14 mouse cellular contexts compared by ENCODE assay signal in genomic region chr12:7328620-7329019, GRCm38 (mm10).
A peak's percentile ranks its signal among the peaks of the same experiment; 100 is the strongest.
DNase-seq lines count a peak whose midpoint lies in the region; ATAC-seq and TF ChIP-seq lines count a peak whose summit lies in the region.
"Had no signal": no experiment of that assay in that cellular context is flagged by ENCODE, and none has a peak within 500 bp of the region (broad histone marks: within the 10 kb centered on the region; RNA-seq: fewer than 3 reads in every experiment).

No protein-coding gene starts in this region.

- H3K27me3 ChIP-seq in forebrain, embryonic 16.5 days (replicated peaks; ENCODE audit: control insufficient read depth, insufficient read depth, low read length), result no peaks in the 10 kb centered on the region
- no peaks in the 10 kb centered on the region for H3K27me3 ChIP-seq in forebrain, embryonic 12.5 days
- no peaks in the 10 kb centered on the region for H3K27me3 ChIP-seq in midbrain, embryonic 16.5 days (ENCODE audit: control insufficient read depth, insufficient read depth, low read depth, low read length)
- H3K27me3 ChIP-seq: liver, embryonic 15.5 days; Patski had no signal

- H3K4me3 ChIP-seq in forebrain, embryonic 16.5 days (replicated peaks; ENCODE audit: low read length), result no peak overlapping the region
- no peak overlapping the region for H3K4me3 ChIP-seq in forebrain, embryonic 12.5 days (replicated peaks)
- H3K4me3 ChIP-seq in layer of hippocampus, adult 2 months, result no peak overlapping the region
- no peak overlapping the region for H3K4me3 ChIP-seq in midbrain, embryonic 16.5 days (ENCODE audit: low read depth, low read length)
- H3K4me3 ChIP-seq: liver, embryonic 15.5 days had no signal

- H3K4me1 ChIP-seq in forebrain, embryonic 16.5 days (replicated peaks; ENCODE audit: control insufficient read depth, insufficient read depth, low read length), result no peaks in the 10 kb centered on the region
- no peaks in the 10 kb centered on the region for H3K4me1 ChIP-seq in forebrain, embryonic 12.5 days
- no peaks in the 10 kb centered on the region for H3K4me1 ChIP-seq in midbrain, embryonic 16.5 days (ENCODE audit: control insufficient read depth, insufficient read depth, low read length)
- H3K4me1 ChIP-seq: liver, embryonic 15.5 days had no signal

- intact Hi-C loops in left cerebral cortex, postnatal 4 days (cut with DNase I), result no loop called here

- no peak overlapping the region for H3K9ac ChIP-seq in forebrain, embryonic 16.5 days (replicated peaks; ENCODE audit: low read depth, low read length)
- no peak overlapping the region for H3K9ac ChIP-seq in forebrain, embryonic 12.5 days
- H3K9ac ChIP-seq in midbrain, embryonic 16.5 days (ENCODE audit: low read depth, low read length), result no peak overlapping the region
- H3K9ac ChIP-seq: liver, embryonic 15.5 days had no signal

- TF ChIP-seq CTCF in layer of hippocampus, adult 2 months (conservative IDR thresholded peaks at IDR 0.05), result no peak

- H3K9me3 ChIP-seq in forebrain, embryonic 16.5 days (ENCODE audit: control insufficient read depth, low read length), result no peaks in the 10 kb centered on the region
- H3K9me3 ChIP-seq in forebrain, embryonic 12.5 days, result no peaks in the 10 kb centered on the region
- H3K9me3 ChIP-seq in midbrain, embryonic 16.5 days (replicated peaks; ENCODE audit: control insufficient read depth, low read length, poor library complexity, severe bottlenecking), result no peaks in the 10 kb centered on the region
- H3K9me3 ChIP-seq: liver, embryonic 15.5 days had no signal

- H3K4me2 ChIP-seq in forebrain, embryonic 16.5 days (ENCODE audit: low read length), result no peak overlapping the region
- H3K4me2 ChIP-seq in forebrain, embryonic 12.5 days, result no peak overlapping the region
- H3K4me2 ChIP-seq in midbrain, embryonic 16.5 days (ENCODE audit: low read length), result no peak overlapping the region
- H3K4me2 ChIP-seq: liver, embryonic 15.5 days had no signal

- 0 out of 2 replicates have a peak, but pooled peaks have one; percentile 49 for ATAC-seq in forebrain, embryonic 16.5 days
- no peak for ATAC-seq in forebrain, embryonic 12.5 days (ENCODE audit: low FRiP score)
- no peak for ATAC-seq in midbrain, embryonic 16.5 days
- ATAC-seq: hindbrain, embryonic 16.5 days; Patski had no signal

- no peaks in the 10 kb centered on the region for H3K36me3 ChIP-seq in forebrain, embryonic 16.5 days (ENCODE audit: control insufficient read depth, insufficient read depth)
- no peaks in the 10 kb centered on the region for H3K36me3 ChIP-seq in forebrain, embryonic 12.5 days (replicated peaks)
- H3K36me3 ChIP-seq in midbrain, embryonic 16.5 days (ENCODE audit: control insufficient read depth, insufficient read depth, low read length), result no peaks in the 10 kb centered on the region
- H3K36me3 ChIP-seq: liver, embryonic 15.5 days had no signal

- peak; percentile 47 for DNase-seq in brain, embryonic 18.5 days (ENCODE audit: low read depth, low spot score)
- DNase-seq in layer of hippocampus, adult 2 months (ENCODE audit: low spot score in 2 of 2), result peak; percentile 26 to 54
- peak; percentile 67 for DNase-seq in left cerebral cortex, postnatal 4 days
- no peak for DNase-seq in thymus, postnatal 25 days
- DNase-seq in thymus, postnatal 10 days (ENCODE audit: low spot score in 2 of 2), result no peak
- DNase-seq: adrenal gland, adult 8-10 months; gastrocnemius, postnatal 25 days had no signal

- H3K27ac ChIP-seq in forebrain, embryonic 16.5 days (ENCODE audit: low read length), result no peak overlapping the region
- no peak overlapping the region for H3K27ac ChIP-seq in forebrain, embryonic 12.5 days
- peak overlapping the region; percentile 41; the same call in 1 of the 2 replicates for H3K27ac ChIP-seq in layer of hippocampus, adult 2 months
- H3K27ac ChIP-seq in midbrain, embryonic 16.5 days (ENCODE audit: low read length), result no peak overlapping the region
- H3K27ac ChIP-seq: liver, embryonic 15.5 days; stomach, postnatal 0 days had no signal

Comparison
In these comparisons a context has a peak if more than half of its experiments do, and no peak if none do; other contexts are left out.
1. DNase-seq: peak in brain, embryonic 18.5 days (single experiment), layer of hippocampus, adult 2 months (2 of 2) and left cerebral cortex, postnatal 4 days (single experiment); none in thymus, postnatal 25 days (single experiment) and thymus, postnatal 10 days (0 of 2).